Mouse (Mus musculus) erythroblast, adult 5-6 weeks (primary cell): Measurements from ENCODE around the gene Gtf2f2. TPM values are rescaled to one million over a fixed set of nuclear protein-coding genes. Genes with fewer than 3 reads are reported as not detected.

Experiments
- ATAC-seq: replicated peaks from 2 replicates; pipeline ENCODE4 v1.8.0; 2016; ENCODE audit warnings: moderate number of reproducible peaks, mild to moderate bottlenecking, moderate TSS enrichment, inconsistent platforms; ENCODE audit not compliant: poor library complexity, low FRiP score, severe bottlenecking
- total RNA-seq, 2 experiments: library from RNA; stranded (forward) in 1 of 2; stranded (reverse) in 1 of 2; fragments of 150-400 nt in 1 of 2; fragments of 200-764, 138-1000 nt in 1 of 2; gene quantifications; 2 replicates each; pipeline versions ENCODE4 v1.2.3 to v1.2.4; 2015 to 2017; ENCODE audit warnings: low replicate concordance in 2 of 2

The Gtf2f2 gene
- total RNA-seq (2015; ENCODE audit: low replicate concordance) = 11.3 and 14.8 TPM in 2 replicates
- total RNA-seq (2017; ENCODE audit: low replicate concordance) = 1.9 and 7.8 TPM in 2 replicates

DNA sequence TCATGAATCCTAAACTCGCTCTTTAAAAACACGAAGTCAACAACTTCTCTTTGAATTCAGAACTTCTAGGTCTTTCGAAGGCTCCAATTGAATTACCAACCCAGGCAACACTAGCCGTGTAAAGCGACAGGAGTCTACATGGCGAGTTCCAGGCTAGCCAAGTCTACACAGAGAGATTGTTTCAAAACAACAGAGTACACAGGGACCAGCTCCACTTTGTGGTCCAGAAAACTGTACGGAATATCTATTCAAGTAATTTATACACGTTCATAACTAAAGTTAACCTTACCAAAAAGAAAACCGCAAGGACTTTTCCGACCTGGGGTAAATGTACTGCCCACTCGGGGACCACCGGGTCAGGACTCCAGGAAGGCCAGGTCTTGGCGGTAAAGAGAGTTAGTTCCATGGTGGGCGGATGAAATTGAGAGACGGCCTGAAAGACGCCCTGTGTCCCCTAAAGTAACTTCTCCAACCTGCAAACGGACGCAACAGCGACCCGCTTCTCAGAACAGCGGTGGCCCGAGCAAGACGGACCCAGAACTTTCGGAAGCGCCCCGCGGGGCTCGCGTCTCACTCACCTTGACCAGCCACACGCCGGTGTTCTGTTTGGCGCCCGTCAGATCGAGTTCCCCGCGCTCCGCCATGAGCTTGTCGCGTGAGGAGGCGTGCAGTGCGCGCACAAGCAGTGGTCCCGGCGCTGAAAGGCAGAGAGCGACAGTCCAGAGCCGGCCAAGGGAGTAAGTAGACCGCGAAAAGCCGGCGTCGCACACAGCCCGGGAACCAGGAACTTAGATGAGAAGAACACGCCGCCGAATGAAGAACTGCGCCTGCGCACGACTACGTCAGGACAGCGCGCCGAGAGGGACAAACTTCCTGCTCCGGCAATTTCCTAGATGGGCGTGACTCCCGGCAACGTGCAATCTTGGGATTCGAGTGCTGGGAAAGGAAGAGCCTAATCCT, at the start of gene Gtf2f2:
Gene Gtf2f2, minus strand, starts transcription at position 764 of the 960 bp plus-strand sequence.
- peak; percentile 84 for ATAC-seq

DNA sequence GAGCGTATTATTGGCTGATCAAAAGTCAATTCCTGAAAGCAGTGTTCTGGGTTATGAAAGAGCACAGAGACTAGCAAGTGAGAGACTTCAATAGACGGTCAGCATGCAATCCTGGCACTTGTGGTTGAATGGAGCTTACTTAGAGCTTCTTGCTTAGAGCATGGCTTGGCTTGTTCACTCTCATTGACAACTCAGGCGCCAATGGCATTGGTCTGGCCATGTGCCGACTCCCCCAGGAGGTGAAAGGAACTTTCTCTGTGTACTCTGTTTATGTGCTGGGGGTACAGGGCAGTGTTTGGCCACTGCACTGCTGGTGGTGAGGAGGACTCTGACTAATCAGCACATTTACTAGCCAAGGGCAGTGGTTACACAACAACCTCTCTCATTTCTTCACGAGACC, 48.8 kb upstream of the Gtf2f2 start:
- no peak for ATAC-seq

DNA sequence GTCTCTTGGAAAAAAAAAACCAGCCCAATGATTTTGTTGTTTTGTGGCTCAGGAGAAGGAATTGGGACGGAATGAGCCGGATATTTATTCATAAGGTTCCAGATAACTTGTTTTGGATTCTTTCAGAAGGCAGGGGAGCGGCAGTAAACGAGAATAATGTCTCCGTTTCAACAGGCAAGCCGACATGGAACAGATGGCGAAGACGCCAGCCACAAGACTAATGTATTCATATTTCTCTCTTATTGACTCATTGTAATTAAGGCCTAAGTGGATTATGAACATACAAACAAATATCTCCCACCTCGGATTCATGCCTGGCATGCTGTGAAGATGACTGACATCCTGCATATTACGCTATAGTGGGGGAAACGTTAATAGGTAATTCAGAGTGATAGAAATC, 43.1 kb upstream of the Gtf2f2 start:
- no peak for ATAC-seq

DNA sequence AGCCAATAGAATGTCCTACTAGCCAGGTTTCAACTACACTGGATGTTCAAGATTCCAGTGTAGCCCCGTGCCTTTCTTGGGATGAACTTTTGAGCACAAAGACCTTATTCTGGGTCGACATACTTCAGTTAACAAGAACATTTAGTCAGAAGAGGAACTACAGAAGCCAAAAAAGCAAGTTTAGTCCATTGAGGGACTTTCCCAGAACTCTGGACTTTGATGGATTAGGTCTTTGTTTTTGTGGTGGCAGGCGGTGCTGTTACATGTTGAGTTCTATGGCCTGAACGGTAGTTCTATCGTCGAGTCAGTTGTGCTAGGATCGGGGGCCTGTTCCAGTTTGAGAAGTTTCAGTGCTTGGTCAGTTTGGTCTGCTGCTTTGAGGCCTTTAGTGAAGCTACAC, 41.3 kb upstream of the Gtf2f2 start:
- no peak for ATAC-seq

DNA sequence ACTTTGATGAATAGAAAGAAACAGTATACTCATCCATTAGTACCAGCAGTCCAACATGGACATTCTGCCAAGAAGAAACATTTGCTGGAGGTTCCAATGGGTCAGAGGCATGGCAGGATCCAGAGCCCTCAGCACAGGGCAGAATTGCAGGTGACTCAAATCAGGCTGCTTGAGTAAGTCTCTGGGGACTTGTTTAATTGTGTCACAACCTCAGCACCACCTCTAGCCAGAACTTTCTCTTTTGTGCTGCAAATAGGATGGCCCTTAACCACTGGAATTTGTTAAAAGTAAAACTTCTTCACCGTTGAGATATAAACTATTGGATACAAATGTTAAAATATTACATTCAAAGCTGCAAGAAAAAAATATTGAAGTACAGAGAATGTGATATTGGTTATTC, 35.1 kb upstream of the Gtf2f2 start:
- ATAC-seq = no peak

DNA sequence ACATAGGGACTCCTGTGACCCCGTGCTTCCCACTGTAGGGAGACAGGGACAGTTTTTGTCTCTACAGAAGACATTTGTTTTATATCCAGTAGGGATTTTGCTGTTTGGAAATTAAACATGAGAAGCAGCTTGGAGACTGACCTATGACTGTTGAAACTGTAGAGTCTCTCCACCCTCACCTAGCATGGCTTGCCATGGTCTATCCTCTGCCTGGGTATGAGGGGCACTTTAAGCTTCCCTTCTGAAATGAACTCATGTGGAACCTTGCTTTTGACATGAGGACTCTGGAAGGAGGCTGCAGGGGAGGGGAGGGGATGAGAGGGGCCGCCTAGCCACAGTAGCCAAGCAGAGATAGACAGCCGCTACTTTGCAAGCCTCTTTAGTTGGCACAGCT, 33.5 kb upstream of the Gtf2f2 start:
- no peak for ATAC-seq

DNA sequence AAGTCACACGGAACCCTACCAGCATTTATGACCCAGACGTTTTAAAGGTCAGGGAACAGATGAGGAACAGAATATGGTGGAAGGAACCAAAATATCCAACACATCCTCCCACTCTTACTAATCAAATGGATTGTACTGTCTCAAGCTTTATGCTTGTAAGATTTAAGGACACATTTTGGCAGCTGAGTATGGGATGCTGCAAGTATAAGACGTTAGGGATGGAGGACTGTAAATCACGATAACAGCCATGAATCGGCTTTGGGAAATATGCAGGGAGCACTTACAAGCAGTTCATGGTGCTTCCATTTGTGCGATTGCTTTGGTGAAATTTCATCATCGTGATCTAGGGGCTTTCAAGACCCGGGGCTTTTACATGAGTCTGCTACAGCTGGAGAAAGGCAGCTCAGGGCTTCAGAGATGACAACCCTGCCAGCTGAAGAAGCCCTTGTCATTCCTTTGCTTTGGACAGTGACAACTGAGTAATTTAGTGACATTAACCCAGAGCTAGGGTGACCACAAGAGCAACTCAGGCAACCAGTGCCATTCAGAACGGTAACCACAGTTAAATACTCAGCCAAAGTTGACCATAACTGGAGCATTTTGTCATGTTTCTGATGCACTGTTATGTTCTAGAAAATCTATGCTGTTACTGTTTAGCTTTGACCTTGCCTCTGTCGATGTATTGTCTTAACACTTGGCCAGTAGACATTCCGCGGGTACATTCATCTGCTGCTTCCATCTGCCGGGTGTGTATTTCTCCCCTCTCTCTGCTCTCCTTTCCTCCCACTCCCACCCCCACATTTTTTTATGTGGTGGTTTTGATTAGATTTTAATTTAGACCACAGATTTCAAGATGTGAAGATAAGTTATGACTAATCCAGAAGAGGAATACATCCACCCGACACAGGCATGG, 32.8 kb upstream of the Gtf2f2 start:
- ATAC-seq = no peak

DNA sequence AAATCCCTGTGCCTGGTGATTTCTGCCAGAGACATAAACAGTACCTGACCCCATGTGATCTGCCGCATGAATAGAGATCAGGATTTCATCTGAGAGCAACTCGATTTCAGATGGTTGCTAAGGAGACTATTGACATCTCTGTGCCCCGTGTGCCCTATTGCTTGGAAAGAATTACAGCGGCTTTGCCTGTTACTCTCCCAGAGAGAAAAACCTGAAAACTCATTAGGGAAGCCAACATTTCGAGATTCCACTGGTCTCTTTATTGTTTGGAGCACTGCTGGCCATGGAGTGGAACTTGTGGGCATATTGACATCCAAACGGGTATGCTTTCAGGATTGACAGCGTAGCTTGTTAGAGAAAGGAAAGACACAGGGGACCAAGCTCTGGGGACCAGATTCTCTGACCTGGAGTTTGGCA, 22.6 kb upstream of the Gtf2f2 start:
- ATAC-seq = no peak

DNA sequence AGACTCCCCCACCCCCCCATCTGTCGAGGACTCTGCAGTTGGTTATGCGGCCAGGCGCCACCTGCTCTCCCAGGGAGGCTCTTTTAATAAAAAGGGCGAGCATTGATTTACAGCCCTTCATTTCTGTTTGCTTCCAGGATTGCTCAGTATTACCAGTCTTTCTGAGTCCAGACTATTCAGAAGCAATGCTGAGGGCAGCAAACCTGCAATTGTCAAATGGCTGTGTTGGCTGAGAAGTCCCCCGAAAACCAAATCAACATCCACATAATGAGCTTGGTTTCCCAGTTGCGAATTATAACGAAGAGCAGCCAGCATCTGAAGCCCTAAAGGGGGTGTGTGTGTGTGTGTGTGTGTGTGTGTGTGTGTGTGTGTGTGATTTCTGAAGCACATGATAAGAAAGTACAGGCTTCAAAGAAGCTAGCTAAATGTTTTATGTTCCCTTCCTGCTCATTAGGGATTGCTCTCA, 22.0 kb upstream of the Gtf2f2 start:
- ATAC-seq = no peak

DNA sequence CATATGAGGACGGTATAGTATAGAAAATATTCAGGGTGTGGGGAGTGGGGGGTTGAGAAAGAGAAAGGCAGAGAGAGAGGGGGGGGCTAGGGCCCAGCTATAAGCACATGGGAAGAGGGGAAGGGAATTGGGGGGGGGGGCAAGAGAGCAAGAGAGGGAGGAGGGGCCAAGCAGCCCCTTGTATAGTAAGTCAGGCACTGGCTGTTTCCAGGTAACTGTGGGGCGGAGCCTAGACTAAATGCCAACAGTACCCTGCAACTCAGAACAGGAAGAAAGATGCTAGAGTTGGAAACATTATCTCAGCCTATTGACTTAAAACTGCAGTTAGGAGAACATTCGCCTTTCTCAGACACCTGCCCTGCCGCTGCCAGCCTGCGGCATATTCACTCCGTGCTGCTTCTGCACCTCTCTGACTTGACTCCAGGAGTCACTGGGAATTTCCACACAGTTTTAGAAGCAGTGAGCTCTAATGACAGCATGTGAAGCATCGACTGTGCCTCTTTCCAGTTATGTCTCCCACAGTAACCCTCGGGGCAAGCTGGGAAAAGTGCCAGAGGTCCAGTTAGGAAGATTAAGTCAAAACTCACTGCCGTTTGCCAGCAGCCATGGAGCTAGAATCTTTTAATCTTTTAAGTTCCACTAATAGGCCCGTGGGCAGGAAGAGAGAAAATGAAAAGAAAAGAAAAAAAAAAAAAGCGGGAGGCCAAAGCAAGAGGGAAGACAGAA, 20.6 kb upstream of the Gtf2f2 start:
- ATAC-seq = no peak

DNA sequence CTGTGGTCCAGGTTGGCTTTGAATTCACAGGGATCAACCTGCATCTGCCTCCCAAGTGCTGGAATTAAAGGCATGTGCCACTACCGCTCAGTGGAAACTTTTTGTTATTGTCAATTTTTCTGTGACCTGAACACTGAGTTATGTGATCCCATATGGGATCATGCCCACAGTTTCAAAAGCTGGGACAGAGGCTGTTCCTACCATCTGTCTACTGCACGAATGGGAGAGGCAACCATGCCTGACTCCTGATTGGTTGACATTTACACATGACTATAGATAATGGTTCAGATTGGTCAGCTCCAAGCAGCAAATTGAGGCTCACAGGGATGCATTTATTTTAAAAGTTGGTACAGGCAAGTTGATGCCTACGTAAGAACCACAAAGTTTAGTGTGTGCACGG, 14.0 kb upstream of the Gtf2f2 start:
- ATAC-seq = no peak

DNA sequence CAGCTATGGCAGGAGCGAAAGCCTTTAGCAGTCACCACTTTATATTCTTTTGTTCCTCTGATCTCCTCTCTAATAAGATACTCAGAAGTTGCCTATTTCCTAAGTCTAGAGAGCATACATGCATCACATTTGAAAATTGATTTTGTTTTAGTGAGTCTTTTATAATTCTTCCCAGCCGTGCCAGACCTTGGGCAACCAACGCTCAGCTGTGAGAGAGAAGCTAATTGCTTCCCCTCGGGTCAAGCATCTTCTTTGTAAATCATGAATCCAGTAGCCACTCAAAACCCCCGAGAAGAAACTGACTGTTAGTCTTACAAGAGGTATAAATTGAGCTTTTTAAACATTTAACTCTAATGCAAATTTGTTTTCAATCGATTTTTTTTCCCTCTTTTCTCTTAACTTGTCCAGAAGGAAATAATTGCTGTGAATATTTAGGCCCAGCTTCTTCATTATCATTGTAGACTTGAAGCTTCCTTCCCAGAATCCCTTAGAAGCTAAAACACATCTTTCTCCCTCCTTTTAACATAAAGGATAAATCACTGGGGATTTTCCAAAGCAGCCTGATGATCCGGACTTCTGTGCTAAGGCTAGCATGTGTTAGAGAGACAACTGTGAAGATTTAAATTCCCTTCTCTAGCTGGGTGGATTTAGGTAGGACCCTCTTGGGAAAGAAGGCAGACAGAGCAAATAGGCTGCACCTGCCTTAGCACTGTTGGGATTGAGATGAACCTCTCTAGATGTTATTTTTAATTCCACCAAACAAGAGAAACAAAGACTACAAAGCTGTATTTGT, 10.5 kb upstream of the Gtf2f2 start:
- no peak for ATAC-seq

DNA sequence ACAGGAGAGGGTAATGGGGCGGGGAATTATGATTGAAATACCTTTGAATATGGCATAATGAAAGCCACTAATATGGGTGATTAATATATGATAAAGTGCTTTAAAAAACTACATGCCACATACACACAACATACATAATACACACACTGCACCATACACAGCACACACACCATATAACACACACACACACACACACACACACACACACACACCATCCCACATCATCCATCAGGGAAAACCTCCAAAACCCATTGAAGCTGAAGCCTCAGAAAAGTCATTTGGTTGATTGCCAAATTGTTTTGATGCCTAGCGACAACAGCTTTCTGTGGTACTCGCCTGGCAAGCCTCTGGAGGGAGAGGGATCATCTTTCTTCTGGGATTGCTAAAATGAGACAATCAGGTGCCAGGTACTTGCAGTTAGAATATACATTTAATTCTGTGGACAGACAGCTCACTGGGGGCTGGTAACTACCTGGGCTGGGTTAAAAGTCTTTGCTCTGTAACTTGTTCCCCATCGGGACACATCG, 9.7 kb upstream of the Gtf2f2 start:
- no peak for ATAC-seq

DNA sequence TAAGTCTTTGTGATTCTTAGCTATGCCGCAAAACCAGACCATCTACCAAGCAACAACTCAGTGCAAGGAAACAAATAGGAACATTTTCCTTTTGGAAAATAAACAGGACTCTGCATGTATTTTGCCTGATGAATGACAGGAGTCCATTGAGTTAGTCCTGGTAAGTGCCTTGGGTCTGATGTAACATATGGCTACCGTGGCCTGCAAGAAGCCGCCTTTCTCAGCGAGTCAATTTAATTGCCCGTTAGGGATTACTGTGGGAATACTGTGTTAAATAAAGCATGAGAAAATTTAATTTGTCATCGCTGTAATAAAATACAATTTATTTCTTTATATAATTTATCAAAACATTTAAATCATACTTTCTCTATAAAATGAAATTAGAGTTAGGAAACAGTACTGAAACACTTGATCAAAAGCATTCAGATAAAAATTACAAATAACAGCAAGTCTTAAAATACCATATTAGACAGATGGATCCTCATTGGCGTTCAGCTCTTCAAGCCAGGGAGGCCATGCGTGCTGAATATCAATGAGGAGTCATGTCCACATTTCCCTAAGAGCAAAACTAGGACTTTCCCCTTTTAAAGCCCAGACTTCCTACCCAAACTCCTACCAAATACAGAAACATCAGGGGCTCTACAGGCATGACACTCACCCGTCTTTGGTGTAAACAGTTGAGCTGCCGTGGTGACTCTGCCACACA, 7.3 kb upstream of the Gtf2f2 start:
- no peak for ATAC-seq

DNA sequence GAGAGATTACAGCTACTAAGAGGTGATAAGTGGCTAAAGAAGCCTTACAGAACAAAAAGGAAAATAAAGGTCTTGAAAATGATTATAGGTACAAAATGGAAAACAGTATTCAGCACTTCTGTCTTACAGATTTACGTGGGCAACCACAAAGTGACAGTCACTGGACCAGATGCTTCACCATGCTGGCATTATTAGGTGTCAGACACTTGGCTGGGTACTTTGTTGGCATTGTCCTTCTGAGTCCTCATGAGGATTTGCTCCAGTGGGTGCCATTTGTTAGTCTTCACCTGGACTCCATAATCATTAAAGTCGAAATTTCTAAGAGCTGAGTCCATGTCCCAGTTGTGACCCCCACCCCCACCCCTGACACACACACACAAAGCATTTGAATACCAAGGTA, 3.7 kb upstream of the Gtf2f2 start:
- no peak for ATAC-seq

DNA sequence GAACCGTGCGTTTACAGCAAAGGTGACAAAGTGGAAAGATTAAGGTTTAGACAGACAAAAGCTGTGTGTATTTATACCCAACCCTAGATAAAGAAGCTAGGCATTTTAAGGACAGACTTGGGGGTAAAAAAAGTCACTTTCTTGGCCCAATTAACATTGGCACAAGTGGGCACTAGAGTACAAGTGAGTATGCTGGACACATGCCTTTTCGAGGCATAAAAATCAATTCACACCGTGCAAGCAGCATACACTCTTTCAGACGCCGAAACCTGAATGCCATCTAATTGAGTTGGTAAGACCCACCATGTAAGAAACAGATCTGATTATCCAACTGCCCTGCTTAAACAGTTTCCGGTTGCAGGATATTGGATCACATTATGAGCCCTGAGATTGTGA, 395 bp upstream of the Gtf2f2 start:
- no peak for ATAC-seq

DNA sequence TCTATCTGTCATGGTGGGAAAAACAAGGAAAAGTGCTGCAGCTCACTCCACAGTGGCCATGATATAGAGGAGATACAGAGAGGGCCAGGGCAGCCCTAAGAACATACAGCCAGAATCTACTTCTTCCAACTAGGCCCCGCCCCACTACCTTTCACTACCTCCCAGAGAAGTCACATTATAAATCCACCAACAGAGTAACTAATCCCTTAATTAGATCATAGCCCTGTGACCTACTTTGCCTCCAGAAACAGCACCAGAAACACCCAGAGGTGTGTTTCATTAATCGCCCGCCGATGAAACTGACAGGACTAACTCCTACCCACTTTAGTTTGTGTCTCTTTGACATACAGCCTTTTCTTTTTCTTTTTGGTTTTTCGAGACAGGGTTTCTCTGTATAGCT, 1.5 kb downstream of the Gtf2f2 start:
- ATAC-seq = no peak

DNA sequence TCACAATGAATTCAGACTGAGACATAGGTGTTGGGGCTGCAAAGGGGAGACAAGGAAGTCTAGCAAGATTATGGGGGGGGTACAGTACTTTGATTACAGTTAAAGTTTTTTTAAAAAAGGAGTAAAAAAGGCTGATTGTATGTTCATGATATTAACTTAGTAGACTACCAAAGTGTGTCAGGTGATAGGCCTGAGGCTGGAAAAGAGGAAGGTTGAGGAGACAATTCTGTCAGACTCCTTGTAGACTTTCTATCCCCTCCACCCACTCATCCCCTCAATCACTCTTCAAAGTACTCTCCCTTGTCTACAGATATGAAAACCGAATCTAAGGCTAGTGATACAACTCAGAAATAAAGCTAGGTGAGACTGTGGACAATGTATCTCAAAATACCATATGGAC, 2.5 kb downstream of the Gtf2f2 start:
- ATAC-seq = no peak
